Mouse (Mus musculus) cerebellum, adult 2 months (tissue): ENCODE data around the gene Slc38a9.

Source experiments
- CTCF ChIP-seq: fragments of 200-500 bp; IDR thresholded peaks from 2 replicates; pipeline ENCODE4 v1.5.1; 2011; ENCODE audit warnings: low read depth, mild to moderate bottlenecking, control low read depth, low read length, moderate library complexity, borderline replicate concordance; ENCODE audit not compliant: insufficient read depth
- POLR2A ChIP-seq: fragments of 200-500 bp; IDR thresholded peaks from 2 replicates; pipeline ENCODE4 v1.6.1; 2011; ENCODE audit warnings: low read length, control low read depth, borderline replicate concordance; ENCODE audit not compliant: insufficient read depth

- TF ChIP-seq CTCF, result no peak
- no peak for TF ChIP-seq POLR2A
Measured at GRCm38 (mm10) chr13:112624622-112625021, 35.9 kb upstream of the Slc38a9 start.
